Mouse (Mus musculus) cerebellum, adult 18-20 months (tissue): ENCODE measurements around the gene Polr3b.

Experiments used
- DNase-seq, 2 experiments: peaks; one replicate each; pipeline ENCODE4 v3.0.0; 2021

Polr3b gene

GRCm38 (mm10) chr10:84773889-84774288 lies 151.8 kb downstream of the Polr3b start:
- DNase-seq = no peak

- no peak for DNase-seq
Observed at GRCm38 (mm10) chr10:84774573-84774972, 152.5 kb downstream of the Polr3b start.
